Mouse (Mus musculus) kidney, adult 2 months (tissue): ENCODE data around the gene March1.

ENCODE experiments used
- CTCF ChIP-seq: fragments of 200-500 bp; conservative IDR thresholded peaks from 2 replicates; pipeline ENCODE4 v1.5.1; 2011; ENCODE audit warnings: low read depth, mild to moderate bottlenecking, control low read depth, low read length, moderate library complexity, mixed read lengths; ENCODE audit not compliant: insufficient read depth, insufficient read length
- POLR2A ChIP-seq: fragments of 200-500 bp; IDR thresholded peaks from one replicate; pipeline ENCODE4 v1.6.1; 2011; ENCODE audit warnings: low read depth, low read length, control low read depth

DNA sequence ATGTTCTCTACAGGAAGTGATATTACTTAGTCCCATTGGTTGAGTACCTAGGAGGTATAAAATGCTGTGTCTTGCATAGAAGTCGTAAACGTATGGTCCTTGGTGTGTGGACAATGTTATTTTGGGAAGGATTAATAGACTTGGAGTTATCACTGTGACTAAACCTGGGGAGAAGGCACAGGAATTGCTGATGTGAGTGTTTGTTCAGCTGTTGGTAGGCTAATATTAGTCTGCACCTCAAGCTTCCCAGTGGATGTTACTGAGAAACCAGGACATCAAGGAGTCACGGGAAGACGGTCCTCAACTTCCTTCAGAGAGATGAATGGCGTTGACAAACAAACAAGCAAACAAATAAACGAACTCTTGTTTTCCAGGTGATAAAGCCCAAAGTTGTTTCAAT, 38.2 kb downstream of the March1 start:
- TF ChIP-seq CTCF: no peak
- no peak for TF ChIP-seq POLR2A
